Mouse (Mus musculus) left cerebral cortex, postnatal 10 days (tissue): Measurements from ENCODE around the gene Actrt3. TPM values are rescaled to one million over a fixed set of nuclear protein-coding genes. Genes with fewer than 3 reads are reported as not detected.

Experiments
- DNase-seq, 2 experiments: peaks; one replicate each; pipeline ENCODE4 v3.0.0; 2021 to 2022; ENCODE audit warnings: low spot score in 2 of 2, mixed read lengths in 1 of 2; ENCODE audit errors: extremely low spot score in 1 of 2
- intact Hi-C: fragments of 180-260 bp; cut with DNase I; formaldehyde crosslinking; loops from one replicate; pipeline ENCODE4 v1.15.1; 2025
- total RNA-seq, 2 experiments: library from RNA; stranded (reverse); gene quantifications; 2 replicates each; pipeline ENCODE4 v1.2.3; 2021

Actrt3 gene
- under 1 TPM; 0.73 to 0.99 TPM for total RNA-seq

DNA sequence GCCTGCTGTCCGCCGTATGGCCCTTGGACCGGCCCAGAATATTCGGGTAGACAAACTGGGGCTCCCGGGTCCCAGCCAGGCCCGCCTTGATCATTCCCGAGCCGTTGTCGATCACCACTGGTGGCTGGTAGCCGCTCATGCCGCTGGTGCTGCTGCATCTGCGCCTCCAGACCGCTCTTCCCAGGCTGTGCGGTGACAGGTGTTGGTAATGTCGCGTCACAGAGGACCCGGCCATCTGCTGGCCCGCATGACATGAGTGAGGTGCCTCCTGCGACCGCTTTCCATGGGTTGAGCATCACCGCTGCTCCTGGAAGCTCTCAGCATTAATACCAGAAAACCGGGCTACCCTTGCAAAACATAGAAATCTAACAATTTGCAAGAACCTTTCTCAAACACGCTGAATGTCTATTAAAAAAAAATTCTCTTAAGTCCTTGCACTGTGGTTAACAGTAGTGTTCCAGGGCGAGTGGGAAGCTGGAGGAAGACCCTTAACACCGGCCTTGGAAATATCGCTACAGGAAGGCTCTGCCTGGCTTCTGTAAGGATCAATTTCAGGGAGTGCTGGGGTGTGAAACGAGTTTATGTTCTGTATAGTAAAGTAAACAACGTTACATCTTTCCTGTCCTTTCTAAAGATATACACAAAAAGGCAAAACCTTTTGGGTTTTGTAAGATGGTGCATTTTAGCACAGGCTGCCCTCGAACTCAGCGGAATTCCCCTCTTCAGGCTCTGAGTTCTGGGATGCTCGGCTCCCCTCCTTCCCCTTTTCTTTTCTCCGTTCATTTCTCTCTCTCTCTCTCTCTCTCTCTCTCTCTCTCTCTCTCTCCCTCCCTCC, at the start of gene Actrt3:
Gene Actrt3, minus strand, starts transcription at position 229 of the 835 bp plus-strand sequence.
- DNase-seq = peak in 1 of 2 experiments; percentile 61
- intact Hi-C loops = loop anchor here (5.0 to 10.0 kb wide), 3 partner anchors 192 to 535 kb away; partner anchors contain the start of genes Phc3 and Sec62

DNA sequence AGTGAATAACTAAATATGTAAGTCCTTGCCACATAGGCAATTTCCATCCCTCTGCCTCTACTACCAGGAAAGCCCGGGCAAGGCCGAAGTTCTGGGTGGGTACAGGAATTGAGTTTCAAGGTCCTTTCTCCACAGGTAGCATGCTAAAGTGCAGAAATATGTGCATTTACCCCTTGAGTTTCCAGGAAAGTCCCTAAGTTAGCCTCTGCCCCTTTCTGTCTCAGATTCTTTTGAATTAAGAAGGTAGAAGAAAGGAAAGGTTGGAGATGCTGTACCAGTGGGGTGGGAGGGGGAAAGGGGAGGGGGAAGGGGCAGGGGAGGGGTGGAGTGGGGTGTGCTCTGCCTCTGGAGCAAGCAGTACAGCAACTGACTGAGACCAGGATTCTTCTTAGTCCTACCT, 48.7 kb upstream of the Actrt3 start:
- intact Hi-C loops = no loop called here
- DNase-seq = no peak

DNA sequence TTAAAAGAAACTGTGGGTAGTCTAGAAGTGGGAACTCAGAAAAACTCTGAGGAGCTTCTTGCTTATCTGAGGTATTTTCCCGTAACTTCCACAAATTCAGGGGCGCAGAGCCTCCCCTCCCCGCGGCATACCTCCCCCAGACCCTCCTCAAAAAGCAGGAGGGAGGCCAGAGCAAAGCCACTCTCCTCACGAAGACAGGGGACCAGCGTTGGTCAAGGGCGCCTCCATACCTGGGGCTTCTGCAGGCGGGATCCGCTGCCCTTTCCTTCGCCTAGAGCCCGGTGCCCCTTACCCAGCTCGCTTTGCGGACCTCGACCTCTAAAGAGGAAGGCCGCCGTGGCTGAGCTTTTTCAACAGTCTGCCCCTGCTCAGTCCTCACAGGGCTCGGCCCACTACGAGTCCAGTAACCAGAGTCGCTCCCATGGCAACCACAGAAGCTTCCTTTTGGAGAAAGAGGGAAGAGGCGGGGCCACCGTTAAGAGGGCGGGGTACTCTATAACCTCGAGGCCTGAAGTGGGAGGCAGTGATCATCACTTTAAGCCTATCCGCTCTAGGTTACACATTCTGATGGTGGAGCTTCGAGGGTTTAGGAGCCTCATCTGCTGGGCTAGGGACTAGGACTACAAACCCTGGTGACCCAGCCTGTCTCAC, 47.8 kb upstream of the Actrt3 start, which contains the start of gene Lrrc34:
Gene Lrrc34, minus strand, starts transcription at position 430 of the 651 bp plus-strand sequence.
- intact Hi-C loops = no loop called here
- DNase-seq = peak; percentile 31 to 75

- intact Hi-C loops = no loop called here
- no peak for DNase-seq
Measured at GRCm38 (mm10) chr3:30646761-30647160, 47.0 kb upstream of the Actrt3 start.

DNA sequence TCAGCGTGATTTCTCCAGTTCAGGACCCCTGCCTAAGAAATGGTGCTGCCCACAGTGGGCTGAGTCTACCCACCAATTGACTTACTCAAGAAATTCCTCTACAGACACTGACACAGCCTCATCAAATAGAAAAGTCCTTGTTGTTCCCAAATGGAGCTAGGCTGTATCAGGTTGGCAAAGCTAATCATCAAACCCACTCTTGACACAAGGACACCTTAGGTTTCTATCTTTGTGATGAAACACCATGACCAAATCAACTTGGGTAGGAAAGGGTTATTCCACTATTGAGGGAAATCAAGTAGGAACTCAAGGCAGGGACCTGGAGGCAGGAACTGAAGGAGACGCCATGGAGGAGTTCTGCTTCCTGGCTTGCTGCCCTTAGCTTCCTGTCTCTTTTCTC, 44.5 kb upstream of the Actrt3 start, which contains the start of gene Lrriq4:
Gene Lrriq4, plus strand, starts transcription at position 301 of the 400 bp plus-strand sequence.
- no peak for DNase-seq
- intact Hi-C loops = no loop called here

DNA sequence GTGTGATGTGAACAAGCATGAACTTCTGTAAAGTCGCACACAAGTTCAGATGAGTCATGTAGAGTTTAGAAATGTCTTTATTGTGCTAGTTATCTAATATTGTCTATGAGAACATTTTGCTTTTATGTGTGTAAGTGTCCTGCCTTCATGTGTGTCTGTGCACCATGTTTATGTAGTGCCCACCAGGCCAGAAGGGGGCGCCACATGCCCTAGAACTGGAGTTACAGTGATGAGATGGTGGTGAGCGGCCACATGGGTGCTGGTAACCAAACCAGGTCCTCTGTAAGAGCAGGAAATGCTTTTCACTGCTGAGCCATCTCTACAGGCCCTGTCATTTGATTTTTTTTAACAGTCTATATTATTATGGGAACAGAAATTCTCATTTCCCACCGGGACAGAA, 35.9 kb upstream of the Actrt3 start:
- intact Hi-C loops = no loop called here
- DNase-seq = no peak

- no peak for DNase-seq
- intact Hi-C loops = no loop called here
Measured at GRCm38 (mm10) chr3:30633681-30634080, 33.9 kb upstream of the Actrt3 start.

GRCm38 (mm10) chr3:30620132-30620531, 20.4 kb upstream of the Actrt3 start:
- intact Hi-C loops = no loop called here
- no peak for DNase-seq

- no peak for DNase-seq
- intact Hi-C loops = loop anchor here (5.0 kb wide), 1 partner anchor 206 kb away; no protein-coding TSS in a partner anchor
Measured at GRCm38 (mm10) chr3:30610930-30611329, 11.2 kb upstream of the Actrt3 start.

- intact Hi-C loops = loop anchor here (5.0 to 10.0 kb wide), 2 partner anchors 193 to 356 kb away; partner anchors contain the start of gene Phc3
Measured at GRCm38 (mm10) chr3:30608999-30609398, 9.3 kb upstream of the Actrt3 start.

GRCm38 (mm10) chr3:30603256-30603655, 3.5 kb upstream of the Actrt3 start:
- no peak for DNase-seq
- intact Hi-C loops = loop anchor here (5.0 to 10.0 kb wide), 2 partner anchors 189 to 362 kb away; partner anchors contain the start of genes Phc3 and Sec62

More at GRCm38 (mm10) chr3:30608999-30609398, 9.3 kb upstream of the Actrt3 start:
- no peak for DNase-seq

DNA sequence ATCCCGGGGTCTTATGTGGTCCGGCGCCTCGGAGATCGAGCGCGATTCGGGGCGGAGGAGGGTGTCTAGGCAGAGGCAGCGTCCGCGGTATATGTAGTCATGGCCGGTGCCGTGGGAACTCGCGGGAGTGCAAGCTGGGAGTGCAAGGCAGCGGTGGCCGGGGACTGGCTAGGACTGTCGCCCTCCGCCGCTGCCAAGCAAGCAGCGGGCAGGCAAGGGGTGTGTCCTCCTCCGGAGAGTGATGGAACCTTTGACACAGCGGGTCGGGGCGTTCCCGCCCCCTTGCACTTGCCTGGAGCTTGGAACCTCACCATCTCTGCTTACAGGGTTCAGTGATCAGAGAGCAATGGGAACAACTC, 3.0 kb upstream of the Actrt3 start:
- intact Hi-C loops = loop anchor here (5.0 to 10.0 kb wide), 2 partner anchors 190 to 362 kb away; partner anchors contain the start of genes Phc3 and Sec62
- peak in 1 of 2 experiments; percentile 82 for DNase-seq

GRCm38 (mm10) chr3:30602065-30602739, 2.5 kb upstream of the Actrt3 start, which contains the start of gene Mynn:
TSS of gene Mynn (plus strand) at chr3:30602065.
- intact Hi-C loops = loop anchor here (5.0 to 10.0 kb wide), 2 partner anchors 190 to 363 kb away; partner anchors contain the start of genes Phc3 and Sec62
- DNase-seq = peak; percentile 94 to 96

- intact Hi-C loops = loop anchor here (5.0 to 10.0 kb wide), 2 partner anchors 191 to 363 kb away; partner anchors contain the start of genes Phc3 and Sec62
Measured at GRCm38 (mm10) chr3:30601610-30602064, 1.9 kb upstream of the Actrt3 start.

GRCm38 (mm10) chr3:30601175-30601574, 1.4 kb upstream of the Actrt3 start:
- intact Hi-C loops = loop anchor here (5.0 to 10.0 kb wide), 2 partner anchors 191 to 364 kb away; partner anchors contain the start of genes Phc3 and Sec62
- peak; percentile 78 to 83 for DNase-seq

More at GRCm38 (mm10) chr3:30601610-30602064, 1.9 kb upstream of the Actrt3 start:
- no peak for DNase-seq

DNA sequence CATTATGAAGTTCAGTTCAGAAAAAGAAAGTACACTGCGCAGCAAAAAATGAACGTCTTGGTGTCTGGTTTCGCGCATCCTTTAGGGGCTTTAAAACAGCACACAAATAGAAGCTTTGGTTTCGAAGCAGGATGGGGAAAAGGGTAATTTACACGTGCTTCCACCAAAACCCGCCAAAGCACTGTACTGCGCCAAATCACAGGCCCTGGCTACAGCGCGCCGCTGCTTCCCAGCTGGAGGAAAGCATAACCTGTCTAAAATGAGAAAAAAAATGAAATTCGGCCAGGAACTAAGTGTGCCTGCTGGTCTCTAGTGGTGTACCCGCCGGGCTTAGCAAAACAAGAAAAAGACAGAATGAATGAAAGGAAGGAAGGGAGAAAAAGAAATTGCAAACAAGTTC, 978 bp upstream of the Actrt3 start:
- intact Hi-C loops = loop anchor here (5.0 to 10.0 kb wide), 2 partner anchors 192 to 364 kb away; partner anchors contain the start of genes Phc3 and Sec62
- peak in 1 of 2 experiments; percentile 34 for DNase-seq

- DNase-seq = no peak
- intact Hi-C loops = loop anchor here (10.0 kb wide), 1 partner anchor 538 kb away; no protein-coding TSS in a partner anchor
Measured at GRCm38 (mm10) chr3:30597271-30597670, 2.5 kb downstream of the Actrt3 start.
